Mouse (Mus musculus): Measurements from ENCODE around the gene Orai2.

GRCm38 (mm10) chr5:136167296-136167695 lies 3.2 kb downstream of the Orai2 start:
- TF ChIP-seq CTCF (IDR thresholded peaks at IDR 0.05; ENCODE audit: low read depth, low read length), result no peak
- no peak for TF ChIP-seq TAL1 (conservative IDR thresholded peaks at IDR 0.05; ENCODE audit: low read depth, low read length)
- no peak for TF ChIP-seq GATA1 (IDR thresholded peaks at IDR 0.05; ENCODE audit: borderline replicate concordance, low read length)

Measured in G1E (cell line).